Mouse (Mus musculus) A20 (cell line): ENCODE results near the gene Iqce.

Experiments
- DNase-seq: peaks from one replicate; pipeline ENCODE4 v3.0.0-alpha.2; 2011; ENCODE audit warnings: low read depth, low spot score

The Iqce gene

DNA sequence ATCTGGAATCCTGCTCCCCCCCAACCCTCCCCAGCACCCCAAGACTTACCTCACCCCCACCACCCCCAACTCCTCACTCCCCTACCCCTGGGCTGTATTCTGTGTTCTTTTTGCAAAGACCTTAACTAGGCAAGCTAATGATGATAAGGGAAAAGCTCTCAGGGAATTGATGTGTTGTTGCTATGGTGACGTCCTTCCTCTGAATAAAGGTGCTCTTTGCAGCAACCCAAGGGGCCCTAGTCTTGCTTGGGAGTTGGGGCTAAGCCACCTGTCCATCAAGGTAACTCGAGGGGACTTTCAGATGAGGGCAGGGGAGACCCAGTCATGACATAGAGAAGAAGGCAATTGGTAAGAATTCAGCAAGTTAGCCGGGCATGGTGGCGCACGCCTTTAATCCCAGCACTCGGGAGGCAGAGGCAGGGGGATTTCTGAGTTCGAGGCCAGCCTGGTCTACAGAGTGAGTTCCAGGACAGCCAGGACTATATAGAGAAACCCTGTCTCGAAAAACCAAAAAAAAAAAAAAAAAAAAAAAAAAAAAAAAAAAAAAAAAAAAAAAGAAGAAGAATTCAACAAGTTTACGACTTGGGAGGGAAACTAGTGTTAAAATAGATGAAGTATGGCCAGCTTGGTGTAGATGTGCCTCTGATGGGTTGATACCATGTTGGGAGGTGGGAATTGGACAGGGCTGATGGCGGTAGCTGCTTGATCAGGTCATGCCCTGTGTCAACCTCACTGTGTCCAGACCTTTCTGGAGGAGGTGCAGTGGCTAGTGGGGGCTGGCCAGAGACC is 86.7 kb downstream of the Iqce start:
- DNase-seq = peak; percentile 3

DNA sequence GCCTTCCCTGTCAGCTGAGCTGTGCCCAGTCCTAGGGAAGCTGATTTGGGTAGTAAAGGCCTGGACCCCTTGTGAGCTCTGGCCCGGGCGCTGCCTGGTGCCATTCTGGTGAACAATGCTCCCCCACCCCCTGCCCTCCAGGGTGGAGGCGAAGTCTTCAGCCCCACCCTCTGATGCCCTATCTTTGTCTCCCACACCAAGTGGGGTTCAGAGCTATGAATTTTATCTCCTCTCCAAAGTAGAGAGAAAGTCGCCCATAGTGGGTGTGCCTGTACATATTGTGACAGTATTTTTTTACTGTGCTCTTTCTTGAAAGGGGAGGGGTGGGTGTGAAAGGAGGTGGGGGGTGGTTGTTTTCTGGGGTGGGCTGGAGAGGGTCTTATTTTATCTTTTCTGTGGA is 87.3 kb downstream of the Iqce start:
- no peak for DNase-seq

GRCm38 (mm10) chr5:140614141-140614540 is 88.0 kb downstream of the Iqce start:
- DNase-seq = no peak

DNA sequence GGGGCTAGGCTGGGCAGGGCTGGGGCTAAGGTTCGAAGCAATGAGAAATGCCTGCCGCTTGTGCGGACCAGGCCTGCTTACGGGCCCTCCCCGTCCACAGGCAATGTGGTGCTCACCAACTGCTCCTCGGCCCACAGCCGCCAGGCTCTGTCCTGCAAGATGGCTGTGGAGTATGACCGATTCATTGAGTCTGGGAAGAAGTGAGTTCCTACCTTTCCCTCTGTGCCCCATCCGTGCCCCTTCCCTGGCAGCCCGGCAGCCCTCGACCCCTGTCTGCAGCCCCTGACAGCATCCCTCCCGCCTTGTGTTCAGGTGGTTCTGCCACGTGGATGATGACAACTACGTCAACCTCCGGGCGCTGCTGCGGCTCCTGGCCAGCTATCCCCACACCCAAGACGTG is 90.0 kb downstream of the Iqce start:
- DNase-seq = no peak
